Mouse (Mus musculus) right cerebral cortex, postnatal 10 days (tissue): ENCODE data around the gene Megf11.
"Not testable (repeated sequence)": the region's sequence is repeated elsewhere in the genome, so short reads cannot be mapped to it uniquely, and the experiment has no call there.

ENCODE experiments used
- DNase-seq, 2 experiments: peaks; one replicate each; pipeline ENCODE4 v3.0.0; 2021; ENCODE audit warnings: low spot score in 2 of 2

The Megf11 gene

GRCm38 (mm10) chr9:64645462-64645861 is 260.0 kb downstream of the Megf11 start:
- no peak for DNase-seq

- DNase-seq: no peak
Observed at GRCm38 (mm10) chr9:64649393-64649792, 264.0 kb downstream of the Megf11 start.

GRCm38 (mm10) chr9:64649892-64650291 is 264.5 kb downstream of the Megf11 start:
- DNase-seq: no peak

GRCm38 (mm10) chr9:64651181-64651580 is 265.8 kb downstream of the Megf11 start:
- no peak for DNase-seq

- DNase-seq: no peak
Observed at GRCm38 (mm10) chr9:64651689-64652088, 266.3 kb downstream of the Megf11 start.

- no peak for DNase-seq
Observed at GRCm38 (mm10) chr9:64652138-64652537, 266.7 kb downstream of the Megf11 start.

- no peak for DNase-seq
Observed at GRCm38 (mm10) chr9:64652841-64653361, 267.5 kb downstream of the Megf11 start.

- no peak for DNase-seq
Observed at GRCm38 (mm10) chr9:64654723-64655122, 269.3 kb downstream of the Megf11 start.

- no peak for DNase-seq
Observed at GRCm38 (mm10) chr9:64656613-64657012, 271.2 kb downstream of the Megf11 start.

GRCm38 (mm10) chr9:64660222-64660621 is 274.8 kb downstream of the Megf11 start:
- no peak for DNase-seq

- DNase-seq: no peak
Observed at GRCm38 (mm10) chr9:64664612-64665011, 279.2 kb downstream of the Megf11 start.

- DNase-seq: no peak
Observed at GRCm38 (mm10) chr9:64666549-64666948, 281.1 kb downstream of the Megf11 start.

GRCm38 (mm10) chr9:64667513-64667912 is 282.1 kb downstream of the Megf11 start:
- DNase-seq: no peak

GRCm38 (mm10) chr9:64668001-64668400 is 282.6 kb downstream of the Megf11 start:
- DNase-seq: no peak

GRCm38 (mm10) chr9:64671341-64672319 is 286.2 kb downstream of the Megf11 start:
- DNase-seq: not testable (repeated sequence)

- no peak for DNase-seq
Observed at GRCm38 (mm10) chr9:64687122-64688014, 301.9 kb downstream of the Megf11 start.

- no peak for DNase-seq
Observed at GRCm38 (mm10) chr9:64688015-64688394, 302.6 kb downstream of the Megf11 start.

- DNase-seq: no peak
Observed at GRCm38 (mm10) chr9:64690771-64691170, 305.3 kb downstream of the Megf11 start.

GRCm38 (mm10) chr9:64691176-64691575 is 305.8 kb downstream of the Megf11 start:
- DNase-seq: peak; percentile 65 to 74

- DNase-seq: no peak
Observed at GRCm38 (mm10) chr9:64693094-64693493, 307.7 kb downstream of the Megf11 start.

- no peak for DNase-seq
Observed at GRCm38 (mm10) chr9:64695266-64695665, 309.8 kb downstream of the Megf11 start.

- DNase-seq: no peak
Observed at GRCm38 (mm10) chr9:64696404-64696803, 311.0 kb downstream of the Megf11 start.
